Mouse (Mus musculus) heart, postnatal 0 days (tissue): Measurements from ENCODE around the gene C1rl.

Experiments
- CTCF ChIP-seq: IDR thresholded peaks from 2 replicates; pipeline ENCODE4 v1.5.1; 2016; ENCODE audit warnings: antibody characterized with exemption, control low read depth, low read depth
- EP300 ChIP-seq: IDR thresholded peaks from 2 replicates; pipeline ENCODE4 v1.6.1; 2016; ENCODE audit warnings: antibody characterized with exemption, low read depth

DNA sequence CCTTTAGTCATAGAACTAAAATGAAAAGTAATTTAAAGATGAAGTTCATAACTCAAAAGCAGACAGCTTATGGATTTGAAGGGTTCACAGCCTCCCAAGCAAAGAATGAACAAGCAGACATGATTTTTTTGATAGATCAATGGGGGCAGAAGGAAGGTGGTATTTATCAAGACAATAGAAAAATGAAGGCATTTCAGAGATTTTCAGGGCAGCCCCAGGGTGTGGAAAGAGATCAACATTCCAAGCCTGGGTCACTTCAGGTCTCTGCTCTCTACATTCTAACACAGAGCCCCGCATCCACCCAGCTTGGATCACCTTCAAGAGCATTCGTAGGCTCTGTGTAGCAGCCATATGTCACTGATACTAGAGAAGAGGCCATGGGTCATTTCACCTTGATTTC is 49.6 kb upstream of the C1rl start:
- TF ChIP-seq CTCF (no peak), EP300 (no peak)
